Mouse (Mus musculus): ENCODE data around the gene Rell1. TPM values are rescaled to one million over a fixed set of nuclear protein-coding genes. Genes with fewer than 3 reads are reported as not detected.

The Rell1 gene
- total RNA-seq, 2 experiments from 2014 or later, result 9.3 to 10.7 TPM

DNA sequence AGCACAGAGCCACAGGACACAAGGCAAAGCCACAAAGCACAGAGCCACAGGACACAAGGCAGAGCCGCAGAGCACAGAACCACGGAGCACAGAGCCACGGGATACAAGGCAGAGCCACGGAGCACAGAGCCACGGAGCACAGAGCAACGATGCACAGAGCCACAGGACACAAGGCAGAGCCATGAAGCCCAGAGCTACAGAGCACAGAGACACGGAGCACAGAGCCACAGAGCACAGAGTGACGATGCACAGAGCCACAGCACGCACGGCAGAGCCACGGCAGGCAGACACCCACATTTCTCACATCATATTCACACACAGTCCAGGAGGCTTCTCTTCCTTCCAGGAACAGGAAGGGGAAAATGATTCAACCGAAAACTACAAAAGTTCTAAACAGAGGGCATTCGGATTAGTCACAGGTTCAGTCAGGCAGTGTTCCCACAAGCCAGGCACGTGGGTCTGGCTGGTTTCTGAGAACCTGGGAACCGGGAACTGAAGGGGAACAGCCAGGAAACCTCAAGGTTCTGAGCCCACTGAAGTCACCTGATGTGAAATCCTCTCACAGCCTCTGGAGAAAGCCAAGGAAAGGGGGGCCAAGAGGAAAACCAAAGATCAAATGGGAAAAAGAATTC, 15.2 kb downstream of the Rell1 start:
- DNase-seq (ENCODE audit: low spot score), result no peak

DNA sequence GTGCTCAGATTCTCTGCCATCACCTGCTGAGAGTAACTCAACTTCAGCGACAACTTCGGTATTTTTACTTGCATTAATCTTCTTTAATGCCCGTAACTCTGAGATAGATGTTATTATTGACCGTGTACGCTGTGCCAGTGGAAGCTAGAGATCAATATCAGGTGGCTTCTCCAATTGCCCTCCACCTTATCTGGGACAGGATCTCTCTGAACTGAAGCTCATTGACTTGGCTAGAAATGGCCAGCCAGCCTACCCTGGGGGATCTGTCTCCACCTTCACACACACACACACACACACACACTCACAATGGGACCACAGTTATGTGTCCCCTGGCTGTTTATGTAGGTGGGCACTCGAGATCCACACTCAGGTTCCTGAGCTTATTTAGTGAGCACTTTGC, 16.7 kb downstream of the Rell1 start:
- no peak for DNase-seq (ENCODE audit: low spot score)

DNA sequence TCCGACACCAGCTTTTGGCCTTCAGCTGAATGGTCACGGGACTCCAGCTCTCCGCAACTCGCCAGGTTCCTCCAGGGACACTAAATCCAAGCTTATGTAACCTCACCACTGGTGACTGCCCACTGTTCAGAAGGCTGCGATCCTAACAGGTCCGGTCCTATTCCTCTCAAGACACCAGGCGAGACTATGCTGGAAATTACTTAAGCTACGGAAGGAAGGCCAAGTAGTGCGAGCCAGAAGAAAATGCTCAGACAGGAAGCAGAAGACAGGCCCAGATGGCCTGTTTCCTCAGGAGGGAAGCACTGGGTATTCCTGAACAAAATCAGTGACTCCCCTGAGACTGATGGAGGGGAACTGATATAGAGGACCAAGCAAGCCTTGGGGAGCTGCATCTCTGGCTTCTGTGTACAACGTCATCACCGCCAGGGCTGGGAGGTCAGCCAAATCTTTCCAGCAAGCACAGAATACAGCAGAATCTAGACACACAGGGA, 17.2 kb downstream of the Rell1 start:
- peak; percentile 70 for DNase-seq (ENCODE audit: low spot score)

DNA sequence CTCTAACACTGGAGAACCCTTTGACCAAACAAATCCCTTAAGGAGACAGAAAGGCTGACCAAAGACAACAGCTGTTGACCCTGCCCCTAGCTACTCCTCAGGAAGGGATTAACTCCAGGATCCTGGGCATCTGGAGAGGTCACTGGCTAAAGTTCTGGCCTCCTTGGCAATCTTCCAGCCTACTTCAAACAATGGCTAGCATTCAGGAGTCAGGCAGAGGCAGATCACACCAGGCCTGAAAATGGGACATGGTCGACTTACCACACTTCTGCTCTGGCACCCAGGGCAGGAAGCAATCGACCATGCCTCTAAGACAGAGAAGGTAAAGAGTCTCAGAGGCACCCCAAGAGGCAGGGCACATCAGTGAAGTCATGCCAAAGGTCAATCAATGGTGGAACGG, 19.5 kb downstream of the Rell1 start:
- no peak for DNase-seq (ENCODE audit: low spot score)

DNA sequence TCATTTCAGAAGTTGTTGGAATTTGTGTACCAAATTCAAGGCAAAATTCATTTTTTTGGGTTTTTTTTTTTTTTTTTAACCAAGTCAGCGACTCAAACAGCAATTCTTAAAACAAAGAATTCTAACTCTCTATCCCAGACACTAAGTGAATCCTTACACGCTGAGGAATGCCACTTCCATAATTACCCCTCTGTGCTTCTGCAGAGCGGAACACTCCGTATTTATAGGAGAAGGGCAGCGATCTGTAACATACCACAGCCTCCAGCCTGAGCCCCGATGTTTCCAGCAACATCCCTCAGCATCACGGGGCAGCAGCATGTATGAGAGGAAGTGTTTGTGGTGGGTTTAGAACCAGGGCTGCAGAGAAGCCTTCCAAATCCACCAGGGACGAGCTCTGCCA, 21.2 kb downstream of the Rell1 start:
- DNase-seq (ENCODE audit: low spot score), result no peak

DNA sequence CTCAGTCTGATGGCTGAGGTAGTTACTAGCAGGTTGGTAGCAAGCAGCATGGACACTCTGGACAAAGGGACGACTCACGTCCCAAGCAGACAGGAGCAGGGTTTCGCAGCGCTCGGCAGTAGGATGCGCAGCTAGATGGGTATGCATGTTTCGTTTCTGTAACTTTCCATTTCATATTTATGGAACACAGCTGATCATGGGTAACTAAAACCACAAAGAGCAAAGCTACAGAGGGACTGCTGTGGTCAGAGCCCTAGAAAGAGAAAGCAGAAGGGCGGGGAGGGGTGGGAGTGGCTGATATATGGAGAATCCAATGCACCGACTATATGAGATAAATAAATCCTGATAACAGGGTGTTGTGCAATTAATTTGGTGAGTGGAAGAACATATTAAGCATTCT, 25.4 kb downstream of the Rell1 start:
- DNase-seq (ENCODE audit: low spot score), result no peak

DNA sequence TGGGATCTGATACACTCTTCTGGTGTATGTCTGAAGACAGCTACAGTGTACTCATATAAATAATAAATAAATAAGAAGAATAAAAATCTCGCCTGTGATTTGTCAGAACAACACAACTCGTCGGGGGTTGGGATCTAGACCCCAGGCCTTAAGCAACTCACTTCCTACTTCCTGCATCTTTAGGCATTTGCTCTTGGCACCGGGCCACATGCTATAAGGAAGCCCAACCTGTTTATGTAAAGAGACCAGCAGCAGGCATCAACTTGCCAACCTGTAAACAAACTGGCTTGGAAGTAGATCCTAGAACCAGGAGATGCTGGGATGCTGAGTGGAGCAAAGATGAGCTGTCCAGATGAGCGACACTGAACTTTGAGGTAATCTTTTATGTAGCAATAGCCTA, 26.8 kb downstream of the Rell1 start:
- no peak for DNase-seq (ENCODE audit: low spot score)

DNA sequence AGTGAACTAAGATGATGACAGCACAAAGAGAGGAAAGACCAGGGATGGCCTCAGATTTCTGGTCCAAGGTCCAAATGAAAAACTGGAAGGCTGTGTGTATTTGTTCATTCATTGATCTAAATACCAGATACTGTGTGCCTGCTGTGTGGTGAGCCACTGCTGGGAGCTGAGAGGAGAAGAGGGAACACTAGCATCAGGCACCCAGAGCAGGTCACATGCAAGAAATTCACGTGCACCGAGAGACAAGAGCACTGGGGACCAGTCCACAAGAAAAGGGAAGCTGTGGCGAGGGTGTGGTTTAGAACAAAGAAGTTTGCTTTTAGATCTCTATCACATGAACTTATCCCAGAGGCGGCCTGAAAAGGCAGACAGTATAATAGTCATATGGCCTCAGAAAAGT, 30.1 kb downstream of the Rell1 start:
- no peak for DNase-seq (ENCODE audit: low spot score)

DNA sequence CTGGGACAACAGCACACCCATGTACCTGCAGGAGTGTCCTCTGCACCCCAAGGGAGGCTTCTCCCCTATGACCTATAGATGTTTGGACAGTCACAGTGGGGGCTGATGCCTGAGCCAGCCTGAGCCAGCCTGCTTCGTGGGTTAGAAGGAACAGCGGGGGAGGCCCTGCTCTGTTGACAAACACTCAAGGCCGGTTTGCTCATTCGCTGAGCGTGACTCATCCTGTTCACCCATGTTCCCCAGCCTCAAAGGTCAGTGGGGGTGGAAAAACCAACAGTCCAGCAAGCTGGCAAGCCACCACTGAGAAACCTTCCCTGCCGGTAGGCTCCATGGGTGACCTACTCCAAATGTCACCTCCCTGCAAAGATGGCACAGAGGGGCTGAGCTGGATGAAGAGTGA, 32.0 kb downstream of the Rell1 start:
- peak; percentile 35 for DNase-seq (ENCODE audit: low spot score)

DNA sequence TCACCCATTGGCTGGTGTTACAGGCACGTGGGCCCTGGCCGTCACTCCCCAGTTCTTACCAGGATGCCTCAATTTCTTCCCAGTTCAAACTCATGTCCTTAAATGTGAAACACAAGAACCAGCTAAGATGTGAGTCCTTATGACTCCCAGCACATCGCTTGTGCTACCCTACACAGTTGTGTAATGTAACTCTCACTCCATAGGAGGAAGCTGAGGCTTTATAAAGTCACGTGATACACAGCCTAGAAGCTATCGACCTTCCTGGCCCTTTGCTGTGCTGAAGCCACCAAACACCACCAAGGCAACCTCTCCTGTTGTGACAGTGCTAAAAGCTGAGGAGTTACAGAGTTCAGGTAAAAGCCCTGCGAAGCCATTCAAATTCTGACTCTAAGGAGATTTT, 33.1 kb downstream of the Rell1 start:
- DNase-seq (ENCODE audit: low spot score), result no peak

DNA sequence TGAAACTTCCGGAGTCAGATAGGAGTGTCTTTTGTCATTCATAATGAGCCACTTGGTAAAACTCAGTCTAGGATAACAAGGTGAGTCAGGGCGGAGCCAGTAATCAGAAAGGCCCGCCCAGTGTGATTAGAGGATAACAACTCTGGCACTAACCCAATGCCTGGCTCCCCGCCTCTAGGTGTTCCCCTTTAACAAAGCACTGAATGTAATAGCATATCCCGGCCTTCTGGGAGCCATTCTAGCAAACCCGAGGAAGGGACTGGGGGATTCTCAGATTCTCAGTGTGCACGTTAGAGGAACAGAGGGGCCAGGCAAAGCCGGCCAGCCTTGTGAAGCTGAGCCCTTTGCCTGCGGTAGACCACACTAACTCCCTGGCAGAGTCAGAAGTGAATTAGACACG, 35.9 kb downstream of the Rell1 start:
- no peak for DNase-seq (ENCODE audit: low spot score)

DNA sequence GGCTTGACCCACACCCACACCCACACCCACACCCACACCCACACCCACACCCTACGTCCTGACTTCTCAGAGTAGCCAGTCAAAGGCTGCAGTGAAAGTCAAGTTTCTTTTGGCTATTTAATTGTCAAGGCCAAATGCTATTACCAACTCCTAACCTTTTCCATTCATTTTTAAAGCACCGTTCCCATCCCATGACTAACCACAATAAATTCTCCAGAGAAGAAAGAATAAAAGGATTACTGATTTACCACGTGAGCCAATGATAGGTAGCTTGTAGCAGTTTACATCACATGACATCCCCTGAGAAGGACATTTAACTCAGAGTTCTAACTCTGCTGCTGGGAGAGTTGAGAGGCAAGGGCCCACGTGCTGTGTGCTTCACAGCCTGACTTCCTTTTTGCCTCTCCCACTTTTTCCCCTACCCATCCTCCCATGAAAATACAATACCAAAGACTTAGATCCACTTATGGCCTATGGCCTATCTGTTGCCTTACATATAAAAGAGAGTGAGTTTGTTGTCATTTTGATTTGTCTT, 37.8 kb downstream of the Rell1 start:
- no peak for DNase-seq (ENCODE audit: low spot score)

DNA sequence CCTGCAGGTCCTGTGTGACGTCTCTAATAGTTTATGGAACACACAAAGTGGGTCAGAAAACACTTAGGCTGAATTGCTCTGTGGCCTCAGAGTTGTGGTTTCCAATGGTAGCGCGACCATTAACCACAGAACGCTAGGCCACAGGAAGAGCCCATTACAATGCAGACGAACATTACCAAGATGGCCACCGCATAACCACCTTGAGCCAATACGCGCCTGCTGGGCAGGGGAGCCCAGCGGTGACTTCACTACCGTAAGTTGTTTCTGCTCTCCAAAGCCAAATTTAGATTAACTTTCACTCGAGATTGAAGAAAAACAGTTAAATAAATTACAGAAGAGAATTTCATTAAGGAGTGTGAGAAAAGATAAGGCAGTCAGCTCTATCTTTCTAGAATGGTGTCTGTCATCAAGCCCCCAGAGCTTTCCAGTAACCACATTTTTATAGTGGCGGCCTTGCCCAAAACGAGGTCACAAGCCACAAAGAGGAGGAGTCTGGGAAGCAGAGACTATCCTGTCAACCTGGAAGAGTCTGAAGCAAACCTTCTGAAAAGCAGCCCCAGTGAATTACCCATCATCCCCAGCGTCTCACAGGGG, 43.6 kb downstream of the Rell1 start:
- no peak for DNase-seq (ENCODE audit: low spot score)

DNA sequence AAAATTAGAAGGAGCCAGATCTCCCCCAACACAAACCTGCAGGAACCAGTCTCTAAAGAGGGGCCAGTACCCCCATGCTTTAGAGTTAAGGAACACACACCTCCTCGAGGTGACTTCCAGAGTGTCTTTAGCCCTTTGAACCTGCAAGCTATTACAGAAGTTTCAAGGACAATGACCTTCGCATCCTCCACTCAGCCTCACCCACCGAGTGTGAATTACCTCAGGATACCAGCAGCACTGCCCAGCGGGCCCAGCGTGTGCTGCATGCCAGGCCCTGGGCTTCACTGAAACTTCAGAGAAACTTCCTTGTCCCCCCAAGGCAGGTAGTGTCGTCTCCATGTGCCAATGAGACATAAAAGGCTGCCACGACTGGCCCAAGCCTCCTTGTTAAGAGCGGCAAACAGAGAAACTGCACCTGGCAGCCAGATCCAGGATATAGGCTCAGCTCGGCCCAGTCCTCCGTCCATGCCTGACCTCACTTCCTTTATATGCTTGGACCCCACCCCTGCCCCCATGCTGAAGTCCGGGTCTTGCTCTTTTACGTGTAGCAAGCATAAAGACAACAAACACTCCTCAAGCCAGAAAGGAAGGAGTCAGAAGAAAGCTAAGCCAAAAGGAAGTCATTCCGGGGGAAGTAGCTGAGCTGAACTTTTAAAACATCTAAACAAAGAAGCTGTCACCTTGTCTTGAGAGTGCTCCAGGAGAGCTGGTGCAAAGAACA, 45.2 kb downstream of the Rell1 start:
- no peak for DNase-seq (ENCODE audit: low spot score)

DNA sequence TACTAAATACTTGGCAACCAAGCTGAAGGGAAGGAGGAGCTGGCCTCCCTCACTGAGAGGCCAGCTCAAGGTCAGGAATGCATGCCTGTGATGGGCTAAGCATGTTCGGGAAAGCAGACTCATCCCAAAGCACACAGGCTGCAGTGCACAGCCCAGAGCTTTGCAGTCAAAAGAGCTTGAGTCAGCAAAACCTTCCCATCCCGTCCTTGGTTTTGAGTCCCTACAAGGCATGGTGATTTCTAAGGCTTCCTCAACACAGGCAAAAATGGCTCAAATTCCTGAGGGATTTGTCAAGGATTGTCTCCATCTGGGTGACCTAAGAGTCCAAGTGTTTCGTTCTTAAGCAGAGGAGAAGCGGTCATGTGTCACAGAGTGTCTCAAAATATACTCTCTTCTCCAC, 50.5 kb downstream of the Rell1 start:
- no peak for DNase-seq (ENCODE audit: low spot score)

DNA sequence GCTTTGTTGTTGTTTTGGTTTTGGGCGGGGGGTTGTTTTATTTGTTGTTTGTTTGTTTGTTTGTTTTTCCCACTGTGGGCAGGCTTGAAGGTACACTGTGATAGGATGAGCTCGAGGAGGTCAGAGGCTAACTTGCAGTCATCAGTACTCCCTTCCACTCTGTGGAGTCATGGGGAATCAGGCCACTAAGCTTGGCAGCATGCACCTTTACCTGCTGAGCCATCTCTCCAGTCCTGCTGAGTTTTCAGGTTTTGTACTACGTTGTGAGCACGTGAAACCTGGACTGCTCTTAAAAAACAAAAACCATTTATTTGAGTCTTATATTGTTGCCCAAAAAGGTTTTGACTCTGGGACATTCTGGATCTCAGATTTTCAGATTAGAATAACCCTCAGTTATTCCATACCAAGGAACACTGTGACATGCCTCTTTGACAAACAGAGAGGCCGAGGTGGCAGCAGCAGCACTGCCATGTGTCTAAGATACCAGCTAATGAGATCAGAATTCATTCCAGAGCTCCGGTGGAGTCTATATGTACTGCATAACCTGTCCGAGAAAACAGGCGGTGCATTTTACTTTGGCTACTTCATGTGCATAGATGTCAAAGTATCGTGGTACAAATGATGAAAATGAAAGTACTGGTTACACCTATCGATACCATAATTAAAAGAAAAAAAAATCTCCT, 52.1 kb downstream of the Rell1 start:
- DNase-seq (ENCODE audit: low spot score), result no peak

DNA sequence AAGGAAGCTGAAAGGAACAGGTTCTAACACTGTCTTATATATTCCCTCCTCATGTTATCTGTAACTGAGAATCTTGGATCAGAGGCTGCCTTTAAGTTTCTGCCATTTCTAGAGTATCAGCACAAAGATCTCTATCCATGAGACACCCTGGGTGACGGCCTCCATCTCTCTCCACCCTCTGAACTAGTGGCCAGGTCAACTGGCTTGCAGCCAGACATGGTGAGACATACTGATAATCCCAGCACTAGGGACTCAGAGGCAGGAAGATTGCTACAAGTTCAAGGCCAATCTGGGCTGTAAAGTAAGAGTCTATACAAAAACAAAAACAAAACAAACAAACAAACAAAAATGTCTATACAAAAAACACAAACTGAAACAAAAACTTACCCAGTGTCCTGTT, 53.8 kb downstream of the Rell1 start:
- DNase-seq (ENCODE audit: low spot score), result no peak

DNA sequence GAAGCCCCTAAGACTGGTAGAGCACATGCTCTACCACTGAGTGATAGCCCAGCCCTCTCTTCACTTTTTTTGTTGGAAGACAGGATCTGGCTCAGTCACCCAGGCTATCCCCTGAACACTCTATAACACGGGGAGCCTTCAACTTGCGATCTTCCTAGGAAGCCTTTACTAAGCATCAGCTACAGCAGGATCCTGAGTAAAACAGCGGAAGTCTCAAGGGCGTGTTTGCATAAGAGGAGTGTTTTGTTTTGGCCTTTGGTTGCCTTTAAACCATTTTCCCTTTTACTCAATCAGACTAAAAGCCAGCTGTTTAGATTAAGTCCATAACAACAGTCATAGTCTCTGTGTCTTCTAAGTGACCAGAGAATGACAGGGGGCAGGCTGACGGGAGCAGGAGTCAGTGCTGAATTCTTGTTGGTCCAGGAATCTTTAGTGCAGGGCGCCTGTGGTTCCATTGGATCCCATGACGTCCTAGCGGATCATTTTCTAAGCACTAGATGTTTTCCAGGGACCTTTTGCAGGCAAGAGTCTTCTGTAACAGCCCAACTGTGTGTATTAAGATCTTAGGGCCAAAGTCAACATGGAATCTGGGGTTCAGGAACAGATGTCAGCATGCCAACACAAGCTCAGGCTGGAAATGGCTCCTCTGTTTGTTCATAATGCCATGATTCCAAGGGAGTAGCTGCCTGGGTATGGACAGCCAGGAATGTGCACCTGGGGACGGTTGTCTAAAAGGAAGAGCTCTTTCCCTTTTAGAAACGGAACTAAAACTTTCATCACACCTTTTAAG, 58.3 kb downstream of the Rell1 start:
- DNase-seq (ENCODE audit: low spot score), result no peak

DNA sequence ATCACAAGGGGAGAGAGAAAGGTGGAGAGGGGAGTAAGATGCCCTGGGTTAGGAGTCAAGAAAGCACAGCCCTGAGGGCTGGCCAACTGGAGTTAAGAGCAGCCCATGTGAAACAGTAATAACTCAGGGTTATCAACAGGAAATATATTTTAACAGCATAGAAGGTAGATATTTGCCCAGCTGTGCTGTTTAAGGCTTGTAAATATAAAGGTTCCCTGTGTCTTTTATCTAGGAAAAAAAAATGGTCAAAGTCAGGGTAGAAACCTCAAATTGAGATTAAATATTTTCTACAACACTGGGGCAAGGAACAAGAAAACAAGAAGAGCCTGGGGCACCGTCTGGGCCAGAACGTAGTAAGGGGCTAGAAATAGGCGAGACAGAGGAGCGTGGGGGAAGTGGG, 61.2 kb downstream of the Rell1 start:
- DNase-seq (ENCODE audit: low spot score), result no peak

DNA sequence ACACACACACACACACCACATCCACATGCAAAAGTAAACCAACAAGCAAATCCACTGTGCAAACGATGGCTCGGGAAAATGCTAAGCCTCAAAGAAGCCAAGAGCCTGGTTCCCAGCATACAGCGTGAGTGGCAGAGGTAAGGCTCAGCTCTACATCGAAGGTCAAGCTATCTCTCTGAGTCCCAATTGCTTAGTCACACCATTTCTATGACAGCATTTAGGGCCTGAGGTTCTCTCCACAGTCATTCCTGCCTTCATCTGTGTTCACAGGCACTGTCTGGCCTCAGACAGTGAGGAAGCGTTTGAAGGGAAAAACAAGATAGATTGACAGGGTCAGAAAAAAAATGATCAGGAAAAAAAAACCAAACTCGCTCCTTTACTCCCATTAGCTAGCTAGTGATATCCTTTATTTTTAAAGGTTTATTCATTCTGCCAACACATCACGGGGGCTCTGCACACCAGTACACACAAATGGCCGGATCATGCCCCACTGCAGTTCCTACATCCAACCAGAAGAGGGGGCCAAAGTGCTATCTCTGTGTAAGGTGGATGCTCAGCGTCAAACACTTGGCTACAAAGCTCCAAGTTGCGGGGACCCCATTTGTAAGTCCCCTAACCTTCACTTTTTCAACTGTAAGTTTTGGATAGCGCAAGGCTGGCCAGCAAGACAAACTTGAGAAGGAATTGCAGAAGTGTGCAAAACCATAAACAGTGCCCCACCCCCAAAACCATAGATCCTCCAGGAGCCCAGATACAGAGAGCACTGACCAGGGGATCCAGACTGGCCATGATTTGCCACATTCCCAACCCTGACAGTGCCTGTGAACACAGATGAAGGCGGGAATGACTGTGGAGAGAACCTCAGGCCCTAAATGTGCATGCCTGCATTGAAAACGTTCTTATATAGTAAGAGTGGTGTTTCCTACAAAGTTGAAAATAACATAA, 62.3 kb downstream of the Rell1 start:
- DNase-seq (ENCODE audit: low spot score), result peak; percentile 83
